Mouse (Mus musculus) liver, embryonic 11.5 days (tissue): ENCODE data around the gene 2700049A03Rik. TPM values are rescaled to one million over a fixed set of nuclear protein-coding genes. Genes with fewer than 3 reads are reported as not detected.

Source experiments
- ATAC-seq: fragments of 200-750 bp; cut with Nextera tagmentation; replicated peaks from 2 replicates; pipeline ENCODE4 v1.8.0; 2017; ENCODE audit warnings: moderate number of reproducible peaks, mild to moderate bottlenecking, moderate TSS enrichment, moderate library complexity; ENCODE audit not compliant: low FRiP score
- DNase-seq: peaks from one replicate; pipeline ENCODE4 v3.0.0-alpha.2; 2017; ENCODE audit warnings: low spot score
- H3K27ac ChIP-seq: fragments of 300-500 bp; sonication (generic); 2 replicates; pipeline ENCODE4 v1.5.1; 2014; ENCODE audit warnings: mild to moderate bottlenecking, low read depth, low read length, control low read depth
- H3K27me3 ChIP-seq: fragments of 300-500 bp; sonication (generic); replicated peaks from 2 replicates; pipeline ENCODE4 v1.6.1; 2014; ENCODE audit warnings: low read length, mixed read lengths; ENCODE audit not compliant: control insufficient read depth, insufficient read depth
- H3K36me3 ChIP-seq: fragments of 300-500 bp; sonication (generic); 2 replicates; pipeline ENCODE4 v1.6.1; 2014; ENCODE audit warnings: mild to moderate bottlenecking, low read length, moderate library complexity, mixed read lengths; ENCODE audit not compliant: control insufficient read depth, insufficient read depth
- H3K4me1 ChIP-seq: fragments of 300-500 bp; sonication (generic); replicated peaks from 2 replicates; pipeline ENCODE4 v1.6.1; 2014; ENCODE audit warnings: low read length, mixed read lengths; ENCODE audit not compliant: control insufficient read depth, insufficient read depth
- H3K4me2 ChIP-seq: fragments of 300-500 bp; sonication (generic); 2 replicates; pipeline ENCODE4 v1.6.1; 2014; ENCODE audit warnings: mild to moderate bottlenecking, control low read depth, moderate library complexity
- H3K4me3 ChIP-seq: fragments of 300-500 bp; sonication (generic); 2 replicates; pipeline ENCODE4 v1.5.1; 2014; ENCODE audit warnings: low read depth, low read length, control low read depth
- H3K9ac ChIP-seq: fragments of 300-500 bp; sonication (generic); 2 replicates; pipeline ENCODE4 v1.6.1; 2014; ENCODE audit warnings: low read depth, low read length, control low read depth
- H3K9me3 ChIP-seq: fragments of 300-500 bp; sonication (generic); 2 replicates; pipeline ENCODE4 v1.6.1; 2016; ENCODE audit warnings: low read length, inconsistent platforms, mixed read lengths; ENCODE audit not compliant: control insufficient read depth
- WGBS: fragments of 180-500 bp; shearing (Covaris S2); extraction: QIAGEN DNeasy Blood & Tissue Kit; methylation state at CpG from one replicate; pipeline ENCODE4 v1.1.7; 2014; 5-methylcytosine and 5-hydroxymethylcytosine counted together
- polyA plus RNA-seq: library from polyadenylated mRNA; unstranded; fragments of >200 nt; fragmentation: Nextera tagmentation; extraction: Ambion mirVana; gene quantifications from 2 replicates; pipeline ENCODE4 v1.2.1, GENCODE M21; 2014

2700049A03Rik gene
- polyA plus RNA-seq, 1 experiment from 2014 or later = 12.2 TPM

- H3K4me2 ChIP-seq = no peak overlapping the region
- DNase-seq (no peak), ATAC-seq (no peak)
- no peak overlapping the region for H3K9ac ChIP-seq
- no peak overlapping the region for H3K27ac ChIP-seq
- WGBS = 74% methylated on average over 5 of the region's 5 CpGs
- H3K4me1 ChIP-seq = peaks cover 5% of the 10 kb centered on the region; the same call in 1 of the 2 replicates
- no peak overlapping the region for H3K4me3 ChIP-seq
- no peaks in the 10 kb centered on the region for H3K36me3 ChIP-seq
- no peaks in the 10 kb centered on the region for H3K9me3 ChIP-seq
- no peaks in the 10 kb centered on the region for H3K27me3 ChIP-seq
Observed at GRCm38 (mm10) chr12:71233426-71233825, 96.8 kb downstream of the 2700049A03Rik start.

GRCm38 (mm10) chr12:71237074-71237473 is 100.4 kb downstream of the 2700049A03Rik start:
- DNase-seq (no peak), ATAC-seq (no peak)
- Histone ChIP-seq H3K4me1 (no peaks in the 10 kb centered on the region), H3K27ac (no peak overlapping the region), H3K9ac (no peak overlapping the region), H3K27me3 (no peaks in the 10 kb centered on the region), H3K4me3 (no peak overlapping the region), H3K36me3 (no peaks in the 10 kb centered on the region; the same call in 1 of the 2 replicates), H3K4me2 (no peak overlapping the region), H3K9me3 (no peaks in the 10 kb centered on the region)
- WGBS = 93% methylated on average over 4 of the region's 4 CpGs

- no peaks in the 10 kb centered on the region for H3K4me1 ChIP-seq
- 94% methylated on average over 9 of the region's 9 CpGs for WGBS
- H3K9ac ChIP-seq = no peak overlapping the region
- H3K9me3 ChIP-seq = peaks cover 3% of the 10 kb centered on the region; the same call in 1 of the 2 replicates
- DNase-seq = no peak
- H3K36me3 ChIP-seq = peaks cover 18% of the 10 kb centered on the region
- H3K4me3 ChIP-seq = no peak overlapping the region
- ATAC-seq = no peak
- no peaks in the 10 kb centered on the region for H3K27me3 ChIP-seq
- H3K4me2 ChIP-seq = no peak overlapping the region
- H3K27ac ChIP-seq = no peak overlapping the region
Observed at GRCm38 (mm10) chr12:71242791-71243190, 106.1 kb downstream of the 2700049A03Rik start.

GRCm38 (mm10) chr12:71244766-71245390 is 108.2 kb downstream of the 2700049A03Rik start:
- DNase-seq (no peak), ATAC-seq (no peak)
- no peaks in the 10 kb centered on the region for H3K4me1 ChIP-seq
- H3K4me3 ChIP-seq = no peak overlapping the region
- H3K9me3 ChIP-seq = peaks cover 3% of the 10 kb centered on the region; the same call in 1 of the 2 replicates
- no peak overlapping the region for H3K4me2 ChIP-seq
- H3K27me3 ChIP-seq = no peaks in the 10 kb centered on the region
- peaks cover 18% of the 10 kb centered on the region for H3K36me3 ChIP-seq
- H3K27ac ChIP-seq = no peak overlapping the region
- H3K9ac ChIP-seq = no peak overlapping the region
- WGBS = 84% methylated on average over 11 of the region's 11 CpGs

GRCm38 (mm10) chr12:71247191-71247590 is 110.5 kb downstream of the 2700049A03Rik start:
- Histone ChIP-seq H3K9ac (no peak overlapping the region), H3K4me3 (no peak overlapping the region), H3K9me3 (peaks cover 3% of the 10 kb centered on the region; the same call in 1 of the 2 replicates), H3K4me1 (no peaks in the 10 kb centered on the region), H3K27me3 (no peaks in the 10 kb centered on the region), H3K27ac (no peak overlapping the region), H3K36me3 (peaks cover 17% of the 10 kb centered on the region), H3K4me2 (no peak overlapping the region)
- ATAC-seq = no peak
- 83% methylated on average over 8 of the region's 8 CpGs for WGBS
- DNase-seq = no peak

GRCm38 (mm10) chr12:71249348-71249747 is 112.7 kb downstream of the 2700049A03Rik start:
- Histone ChIP-seq H3K9ac (no peak overlapping the region), H3K4me1 (no peaks in the 10 kb centered on the region), H3K9me3 (no peaks in the 10 kb centered on the region), H3K4me3 (no peak overlapping the region), H3K4me2 (no peak overlapping the region), H3K27me3 (no peaks in the 10 kb centered on the region), H3K36me3 (no peaks in the 10 kb centered on the region), H3K27ac (no peak overlapping the region)
- ATAC-seq = no peak
- no peak for DNase-seq
- 64% methylated on average over 9 of the region's 9 CpGs for WGBS

- Histone ChIP-seq H3K36me3 (no peaks in the 10 kb centered on the region), H3K4me2 (no peak overlapping the region), H3K4me1 (no peaks in the 10 kb centered on the region), H3K9me3 (no peaks in the 10 kb centered on the region), H3K4me3 (no peak overlapping the region), H3K27ac (no peak overlapping the region), H3K9ac (no peak overlapping the region), H3K27me3 (no peaks in the 10 kb centered on the region)
- ATAC-seq = no peak
- DNase-seq = no peak
- 60% methylated on average over 11 of the region's 11 CpGs for WGBS
Observed at GRCm38 (mm10) chr12:71252509-71253167, 116.0 kb downstream of the 2700049A03Rik start.

GRCm38 (mm10) chr12:71254779-71255178 is 118.1 kb downstream of the 2700049A03Rik start:
- H3K4me1 ChIP-seq = no peaks in the 10 kb centered on the region
- H3K9me3 ChIP-seq = no peaks in the 10 kb centered on the region
- no peak overlapping the region for H3K9ac ChIP-seq
- no peaks in the 10 kb centered on the region for H3K36me3 ChIP-seq
- 77% methylated on average over 7 of the region's 7 CpGs for WGBS
- H3K4me2 ChIP-seq = no peak overlapping the region
- no peaks in the 10 kb centered on the region for H3K27me3 ChIP-seq
- no peak overlapping the region for H3K27ac ChIP-seq
- no peak for ATAC-seq
- H3K4me3 ChIP-seq = no peak overlapping the region
- no peak for DNase-seq
